Mouse (Mus musculus) MEL (cell line): ENCODE measurements around the gene Dnajb6. TPM values are rescaled to one million over a fixed set of nuclear protein-coding genes. Genes with fewer than 3 reads are reported as not detected.

Source experiments
- DNase-seq: peaks from one replicate; pipeline ENCODE4 v3.0.0; 2011; ENCODE audit warnings: low read depth, low spot score
- H3K27ac ChIP-seq: 2 replicates; pipeline ENCODE4 v1.5.1; 2012; ENCODE audit warnings: low read depth, mild to moderate bottlenecking, control low read depth, low read length, moderate library complexity; ENCODE audit not compliant: control insufficient read depth
- H3K27me3 ChIP-seq, 2 experiments: fragments of 150-350 bp in 1 of 2; sonication (generic) in 1 of 2; 2 replicates each; pipeline ENCODE4 v1.6.1; 2012; ENCODE audit warnings: low read length in 2 of 2, mild to moderate bottlenecking in 2 of 2, improper control_type of control experiment in 1 of 2, moderate library complexity in 1 of 2; ENCODE audit not compliant: insufficient read depth in 2 of 2, control insufficient read depth in 1 of 2
- H3K36me3 ChIP-seq, 2 experiments: 2 replicates each; pipeline ENCODE4 v1.6.1; 2012 to 2014; ENCODE audit warnings: low read length in 2 of 2, improper control_type of control experiment in 1 of 2, inconsistent platforms in 1 of 2, mild to moderate bottlenecking in 1 of 2; ENCODE audit not compliant: insufficient read depth in 2 of 2, control insufficient read depth in 1 of 2
- H3K4me1 ChIP-seq, 2 experiments: fragments of 150-350 bp in 1 of 2; sonication (generic) in 1 of 2; 2 replicates each; pipeline ENCODE4 v1.6.1; 2012; ENCODE audit warnings: low read length in 2 of 2, improper control_type of control experiment in 1 of 2, mild to moderate bottlenecking in 1 of 2; ENCODE audit not compliant: insufficient read depth in 2 of 2, control insufficient read depth in 1 of 2
- H3K4me3 ChIP-seq, 2 experiments: fragments of 150-350 bp in 1 of 2; sonication (generic) in 1 of 2; 2 replicates each; pipeline ENCODE4 v1.5.1; 2012; ENCODE audit warnings: low read depth in 2 of 2, low read length in 2 of 2, mild to moderate bottlenecking in 2 of 2, moderate library complexity in 2 of 2, control low read depth in 1 of 2, improper control_type of control experiment in 1 of 2; ENCODE audit not compliant: control insufficient read depth in 1 of 2, insufficient read depth in 1 of 2
- H3K79me2 ChIP-seq: 2 replicates; pipeline ENCODE4 v1.6.1; 2012; ENCODE audit warnings: mild to moderate bottlenecking, low read length, moderate library complexity; ENCODE audit not compliant: control insufficient read depth, poor library complexity, insufficient read depth
- H3K9ac ChIP-seq: 2 replicates; pipeline ENCODE4 v1.6.1; 2012; ENCODE audit warnings: low read depth, mild to moderate bottlenecking, control low read depth, low read length, moderate library complexity; ENCODE audit not compliant: control insufficient read depth, poor library complexity, severe bottlenecking
- H3K9me3 ChIP-seq: fragments of 150-350 bp; sonication (generic); replicated peaks from 2 replicates; pipeline ENCODE4 v1.6.1; 2012; ENCODE audit warnings: mild to moderate bottlenecking, low read length, improper control_type of control experiment, moderate library complexity; ENCODE audit not compliant: insufficient read depth
- CHD1 ChIP-seq: IDR thresholded peaks from 2 replicates; pipeline ENCODE4 v1.6.1; 2012; ENCODE audit warnings: low read depth, mild to moderate bottlenecking, inconsistent platforms, low read length, improper control_type of control experiment
- CHD2 ChIP-seq: IDR thresholded peaks from 2 replicates; pipeline ENCODE4 v1.6.1; 2011; ENCODE audit warnings: low read length, improper control_type of control experiment
- E2F4 ChIP-seq: IDR thresholded peaks from 2 replicates; pipeline ENCODE4 v1.6.1; 2011; ENCODE audit warnings: low read depth, low read length, improper control_type of control experiment, borderline replicate concordance
- ELF1 ChIP-seq: IDR thresholded peaks from 2 replicates; pipeline ENCODE4 v1.6.1; 2014; ENCODE audit warnings: low read depth, mild to moderate bottlenecking, inconsistent platforms, low read length, improper control_type of control experiment, moderate library complexity
- GATA1 ChIP-seq: IDR thresholded peaks from 2 replicates; pipeline ENCODE4 v1.6.1; 2011; ENCODE audit warnings: low read depth, low read length, improper control_type of control experiment
- HCFC1 ChIP-seq: IDR thresholded peaks from 2 replicates; pipeline ENCODE4 v1.6.1; 2012; ENCODE audit warnings: low read depth, mild to moderate bottlenecking, inconsistent platforms, low read length, improper control_type of control experiment, moderate library complexity
- MAFK ChIP-seq: IDR thresholded peaks from 2 replicates; pipeline ENCODE4 v1.6.1; 2011; ENCODE audit warnings: low read depth, mild to moderate bottlenecking, low read length, improper control_type of control experiment, borderline replicate concordance
- MAZ ChIP-seq: IDR thresholded peaks from 2 replicates; pipeline ENCODE4 v1.6.1; 2012; ENCODE audit warnings: low read depth, mild to moderate bottlenecking, inconsistent platforms, low read length, improper control_type of control experiment
- MYC ChIP-seq: IDR thresholded peaks from 2 replicates; pipeline ENCODE4 v1.6.1; 2011; ENCODE audit warnings: low read depth, mild to moderate bottlenecking, low read length, improper control_type of control experiment, moderate library complexity
- NELFE ChIP-seq: IDR thresholded peaks from 2 replicates; pipeline ENCODE4 v1.6.1; 2011; ENCODE audit warnings: low read depth, low read length, improper control_type of control experiment
- POLR2A ChIP-seq, 2 experiments: IDR thresholded peaks; 2 replicates each; pipeline ENCODE4 v1.6.1; 2011 to 2012; ENCODE audit warnings: low read length in 2 of 2, mild to moderate bottlenecking in 2 of 2, control low read depth in 1 of 2, improper control_type of control experiment in 1 of 2, low read depth in 1 of 2, moderate library complexity in 1 of 2; ENCODE audit not compliant: control insufficient read depth in 1 of 2, insufficient read depth in 1 of 2, poor library complexity in 1 of 2
- POLR2AphosphoS2 ChIP-seq: IDR thresholded peaks from 2 replicates; pipeline ENCODE4 v1.6.1; 2011; ENCODE audit warnings: low read length, improper control_type of control experiment
- POLR2AphosphoS5 ChIP-seq: IDR thresholded peaks from 2 replicates; pipeline ENCODE4 v1.6.1; 2012; ENCODE audit warnings: low read depth, borderline replicate concordance, mild to moderate bottlenecking, inconsistent platforms, low read length, moderate library complexity, mixed read lengths
- RAD21 ChIP-seq: IDR thresholded peaks from 2 replicates; pipeline ENCODE4 v1.6.1; 2011; ENCODE audit warnings: mild to moderate bottlenecking, low read depth, low read length, improper control_type of control experiment
- SIN3A ChIP-seq: IDR thresholded peaks from 2 replicates; pipeline ENCODE4 v1.6.1; 2012; ENCODE audit warnings: low read length, improper control_type of control experiment, inconsistent platforms
- SMC3 ChIP-seq: IDR thresholded peaks from 2 replicates; pipeline ENCODE4 v1.6.1; 2011; ENCODE audit warnings: low read depth, low read length, improper control_type of control experiment
- TAL1 ChIP-seq: IDR thresholded peaks from 2 replicates; pipeline ENCODE4 v1.6.1; 2012; ENCODE audit warnings: mild to moderate bottlenecking, inconsistent platforms, low read length, moderate library complexity, mixed read lengths
- TBP ChIP-seq: IDR thresholded peaks from 2 replicates; pipeline ENCODE4 v1.8.0; 2011; ENCODE audit warnings: low read depth, low read length, improper control_type of control experiment
- UBTF ChIP-seq: IDR thresholded peaks from 2 replicates; pipeline ENCODE4 v1.6.1; 2012; ENCODE audit warnings: low read depth, mild to moderate bottlenecking, inconsistent platforms, low read length, improper control_type of control experiment, moderate library complexity, borderline replicate concordance; ENCODE audit not compliant: insufficient read depth
- USF1 ChIP-seq: IDR thresholded peaks from 2 replicates; pipeline ENCODE4 v1.6.1; 2014; ENCODE audit warnings: low read depth, mild to moderate bottlenecking, inconsistent platforms, low read length, improper control_type of control experiment, moderate library complexity
- USF2 ChIP-seq, 2 experiments: IDR thresholded peaks; 2 replicates each; pipeline ENCODE4 v1.6.1; 2011 to 2012; ENCODE audit warnings: improper control_type of control experiment in 2 of 2, low read length in 2 of 2, borderline replicate concordance in 1 of 2, inconsistent platforms in 1 of 2, low read depth in 1 of 2, mild to moderate bottlenecking in 1 of 2; ENCODE audit not compliant: insufficient read depth in 1 of 2
- ZC3H11A ChIP-seq: IDR thresholded peaks from 2 replicates; pipeline ENCODE4 v1.6.1; 2012; ENCODE audit warnings: low read depth, mild to moderate bottlenecking, inconsistent platforms, low read length, improper control_type of control experiment
- ZKSCAN1 ChIP-seq: IDR thresholded peaks from 2 replicates; pipeline ENCODE4 v1.6.1; 2012; ENCODE audit warnings: low read depth, mild to moderate bottlenecking, inconsistent platforms, low read length, improper control_type of control experiment, moderate library complexity
- ZNF384 ChIP-seq: IDR thresholded peaks from 2 replicates; pipeline ENCODE4 v1.6.1; 2012; ENCODE audit warnings: low read depth, mild to moderate bottlenecking, inconsistent platforms, low read length, improper control_type of control experiment
- polyA plus RNA-seq, 2 experiments: library from polyadenylated mRNA; stranded (reverse) in 1 of 2; unstranded in 1 of 2; fragments of >175 nt in 1 of 2; fragments of >200 nt in 1 of 2; gene quantifications; 2 replicates each; pipeline versions ENCODE4 v1.2.1 to v1.2.4; 2012; ENCODE audit warnings: low replicate concordance in 2 of 2, low read depth in 1 of 2; ENCODE audit not compliant: insufficient read length in 2 of 2, insufficient read depth in 1 of 2, missing spikeins in 1 of 2
- total RNA-seq: library from RNA; depleted of rRNA; stranded (reverse); fragments of 300-350 nt; gene quantifications from 2 replicates; pipeline ENCODE4 v1.2.3, GENCODE M21; 2012

Gene Dnajb6
- total and polyA plus RNA-seq, 3 experiments: 131 to 157 TPM; not detected in 1

DNA sequence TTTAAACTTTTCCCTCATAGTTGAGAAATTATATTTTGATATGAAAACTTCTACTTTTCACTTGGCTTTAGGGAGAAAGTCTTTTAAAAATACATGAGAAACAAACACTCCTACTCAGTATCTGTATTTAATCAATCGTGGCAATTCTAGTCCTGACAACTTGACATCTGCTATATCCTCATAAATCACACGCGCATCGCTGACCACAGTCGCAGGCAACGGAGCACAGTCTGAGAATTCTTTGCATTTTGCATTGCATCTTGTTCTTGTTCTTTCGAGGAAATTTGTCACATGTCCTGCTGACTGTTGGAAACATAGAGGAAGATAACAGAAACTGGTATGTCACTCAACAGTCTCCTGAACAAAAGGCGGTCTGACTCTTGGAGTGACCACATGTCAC, 116.9 kb downstream of the Dnajb6 start:
- Histone ChIP-seq H3K9me3 (no peaks in the 10 kb centered on the region), H3K4me1 (no peaks in the 10 kb centered on the region), H3K79me2 (no peaks in the 10 kb centered on the region), H3K9ac (no peak overlapping the region), H3K4me3 (no peak overlapping the region), H3K36me3 (no peaks in the 10 kb centered on the region), H3K27me3 (peaks cover 6 to 19% of the 10 kb centered on the region in 2 experiments), H3K27ac (no peak overlapping the region)
- TF ChIP-seq ZKSCAN1 (no peak), GATA1 (no peak), UBTF (no peak), ZNF384 (no peak), HCFC1 (no peak), NELFE (no peak), E2F4 (no peak), SMC3 (no peak), POLR2AphosphoS2 (no peak), ELF1 (no peak), USF1 (no peak), TAL1 (no peak), USF2 (IDR thresholded peaks at IDR 0.05; ENCODE audit: borderline replicate concordance in 1 of 2, insufficient read depth in 1 of 2, low read depth in 1 of 2, low read length in 2 of 2) (no peak), POLR2A (IDR thresholded peaks at IDR 0.05; ENCODE audit: control insufficient read depth in 1 of 2, insufficient read depth in 1 of 2, low read depth in 1 of 2, low read length in 2 of 2, poor library complexity in 1 of 2) (no peak), SIN3A (no peak), RAD21 (no peak), ZC3H11A (no peak), MYC (no peak), TBP (no peak), MAFK (no peak)
- DNase-seq: no peak

DNA sequence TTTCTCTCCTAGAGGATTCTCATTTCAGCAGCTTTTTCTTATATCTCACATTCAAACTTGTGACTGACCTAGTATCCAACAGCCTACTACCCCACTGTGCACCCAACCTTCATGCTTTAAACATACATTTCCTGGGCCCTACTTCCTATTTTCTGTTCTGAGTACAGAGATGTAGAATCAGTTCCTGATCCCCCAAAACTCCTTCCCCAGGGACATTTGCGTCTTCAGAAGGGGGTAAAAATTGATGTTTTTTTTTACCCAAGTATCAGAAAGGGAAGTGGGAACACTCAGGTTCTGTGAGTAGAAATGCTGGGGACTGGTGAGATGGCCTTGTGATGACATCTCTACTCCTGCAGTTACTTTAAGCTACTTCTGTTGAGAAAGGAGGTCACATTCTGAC, 117.5 kb downstream of the Dnajb6 start:
- no peak overlapping the region for H3K4me3 ChIP-seq
- no peak for DNase-seq
- no peaks in the 10 kb centered on the region for H3K79me2 ChIP-seq
- no peak overlapping the region for H3K9ac ChIP-seq
- H3K27ac ChIP-seq: no peak overlapping the region
- peaks cover 6 to 16% of the 10 kb centered on the region in 2 experiments for H3K27me3 ChIP-seq
- TF ChIP-seq MAZ (no peak), POLR2AphosphoS5 (no peak), TBP (no peak), POLR2A (IDR thresholded peaks at IDR 0.05; ENCODE audit: control insufficient read depth in 1 of 2, insufficient read depth in 1 of 2, low read depth in 1 of 2, low read length in 2 of 2, poor library complexity in 1 of 2) (no peak), USF1 (no peak), ZC3H11A (no peak), E2F4 (no peak), ZKSCAN1 (no peak), HCFC1 (no peak), MAFK (no peak), RAD21 (no peak), CHD2 (no peak), CHD1 (no peak), NELFE (no peak)
- H3K36me3 ChIP-seq: no peaks in the 10 kb centered on the region
- H3K9me3 ChIP-seq: no peaks in the 10 kb centered on the region
- no peaks in the 10 kb centered on the region for H3K4me1 ChIP-seq
